Mouse (Mus musculus): ENCODE data around the gene Tmem120b. TPM values are rescaled to one million over a fixed set of nuclear protein-coding genes. Genes with fewer than 3 reads are reported as not detected.
A peak's percentile ranks its signal among the peaks of the same experiment; 100 is the strongest.

The Tmem120b gene
- total and polyA plus RNA-seq, 2 experiments from 2014 or later, result 18.1 to 21.2 TPM

DNA sequence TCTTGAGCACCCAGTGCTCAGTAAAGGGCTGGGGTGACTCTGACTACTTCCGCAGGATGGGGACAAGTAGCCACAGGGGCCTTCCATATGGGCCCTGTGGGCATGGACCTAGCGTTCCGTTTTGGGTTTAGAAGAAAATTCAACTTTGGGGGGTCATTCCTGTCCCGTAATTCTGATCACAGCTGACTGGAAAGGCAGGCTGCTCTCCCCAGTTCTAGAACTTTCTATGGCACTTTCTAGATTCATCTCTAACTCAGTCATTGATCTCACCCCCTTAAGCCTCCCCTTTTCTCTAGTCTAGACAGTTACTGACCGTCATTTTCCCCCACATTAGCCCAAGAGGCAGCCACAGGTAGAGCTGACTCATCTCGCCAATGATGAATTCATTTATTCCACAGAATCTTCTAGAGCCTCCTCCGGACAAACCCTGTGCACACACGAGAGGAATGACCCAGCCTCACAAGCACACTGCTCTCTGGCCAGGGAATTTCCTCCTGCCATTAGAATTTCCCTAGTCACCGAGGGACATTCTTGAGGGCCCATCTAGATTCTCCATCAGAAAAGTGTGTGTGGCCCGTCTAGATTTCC lies 61.0 kb downstream of the Tmem120b start:
- DNase-seq (no peak), ATAC-seq (no peak)
- Histone ChIP-seq H3K36me3 (ENCODE audit: insufficient read depth) (peaks cover 26% of the 10 kb centered on the region; the same call in 1 of the 2 replicates), H3K4me2 (ENCODE audit: low read depth) (no peak overlapping the region), H3K4me1 (ENCODE audit: insufficient read depth) (peaks cover 8% of the 10 kb centered on the region), H3K9ac (no peak overlapping the region), H3K4me3 (ENCODE audit: low read depth, low read length) (no peak overlapping the region), H3K9me3 (ENCODE audit: low read length) (no peaks in the 10 kb centered on the region), H3K27me3 (ENCODE audit: insufficient read depth, low read length) (no peaks in the 10 kb centered on the region), H3K27ac (ENCODE audit: low read depth, low read length) (no peak overlapping the region)
- WGBS, result 90% methylated on average over 10 of the region's 10 CpGs
- TF ChIP-seq CTCF (IDR thresholded peaks at IDR 0.05; ENCODE audit: low read depth), result no peak

DNA sequence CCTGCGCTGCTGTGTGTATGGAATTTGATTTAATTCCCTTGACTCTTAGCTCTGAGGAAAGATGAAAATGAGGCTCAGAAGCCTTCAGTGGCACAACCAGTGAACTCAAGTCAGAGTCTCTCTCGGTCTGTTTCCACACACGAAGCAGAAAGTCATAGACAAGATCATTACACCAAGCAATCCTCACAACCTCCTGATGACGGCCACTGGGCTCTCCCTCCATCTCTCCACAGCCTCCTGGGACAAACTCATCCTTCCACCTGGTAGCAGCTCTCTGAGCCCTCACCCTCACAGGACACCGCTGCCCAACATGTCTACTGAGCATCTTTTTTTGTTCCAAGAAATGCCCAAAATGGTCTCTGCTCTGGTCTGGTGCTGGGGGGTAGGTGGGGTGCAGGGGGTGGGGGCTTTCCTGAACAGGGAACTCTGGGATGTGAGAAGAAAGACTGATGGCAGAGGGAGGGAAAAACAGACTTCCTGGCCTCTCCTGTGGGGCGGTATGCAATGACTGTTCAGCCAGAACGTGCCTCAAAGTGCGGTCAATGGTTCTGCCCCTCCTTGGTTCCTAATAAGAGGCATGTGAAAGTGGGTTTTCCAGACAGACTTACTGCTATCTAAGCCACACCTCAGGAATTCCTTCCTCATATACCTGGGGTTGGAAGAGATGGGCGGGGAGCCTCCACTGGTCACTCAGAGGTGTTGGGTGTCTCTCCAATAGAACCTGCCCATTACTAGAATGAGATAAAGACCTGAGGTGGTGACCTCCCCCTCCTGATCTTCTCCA lies 62.0 kb downstream of the Tmem120b start:
- 93% methylated on average over 9 of the region's 9 CpGs for WGBS
- H3K9ac ChIP-seq, result no peak overlapping the region

DNA sequence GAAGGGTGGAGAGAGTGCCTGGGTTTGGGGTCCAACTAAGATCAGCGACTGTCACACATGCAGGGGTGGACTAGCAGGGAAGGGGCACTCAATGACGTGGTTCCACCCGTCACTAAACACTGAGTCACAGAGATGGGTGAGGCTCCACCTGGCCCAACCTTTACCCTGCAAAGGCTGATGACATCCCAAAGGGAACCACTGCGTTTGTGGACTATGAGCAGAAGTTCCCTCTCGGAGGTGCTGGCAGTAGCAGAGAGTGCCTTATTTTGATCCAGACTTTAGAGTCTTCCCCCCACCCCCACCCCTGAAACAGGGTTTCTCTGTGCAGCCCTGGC lies 62.6 kb downstream of the Tmem120b start:
- Histone ChIP-seq H3K9ac (no peak overlapping the region), H3K27me3 (ENCODE audit: insufficient read depth, low read length) (no peaks in the 10 kb centered on the region), H3K36me3 (ENCODE audit: insufficient read depth) (peaks cover 17% of the 10 kb centered on the region; the same call in 1 of the 2 replicates), H3K9me3 (ENCODE audit: low read length) (no peaks in the 10 kb centered on the region), H3K4me2 (ENCODE audit: low read depth) (no peak overlapping the region), H3K4me1 (ENCODE audit: insufficient read depth) (peaks cover 16% of the 10 kb centered on the region), H3K4me3 (ENCODE audit: low read depth, low read length) (no peak overlapping the region), H3K27ac (ENCODE audit: low read depth, low read length) (no peak overlapping the region)
- no peak for ATAC-seq
- no peak for DNase-seq
- no peak for TF ChIP-seq CTCF (IDR thresholded peaks at IDR 0.05; ENCODE audit: low read depth)
- WGBS, result 86% methylated on average over 5 of the region's 5 CpGs

More for the DNA sequence above, 62.0 kb downstream of the Tmem120b start:
- DNase-seq, result no peak
- Histone ChIP-seq H3K27ac (ENCODE audit: low read depth, low read length) (no peak overlapping the region), H3K4me3 (ENCODE audit: low read depth, low read length) (no peak overlapping the region), H3K9me3 (ENCODE audit: low read length) (no peaks in the 10 kb centered on the region), H3K36me3 (ENCODE audit: insufficient read depth) (peaks cover 23% of the 10 kb centered on the region; the same call in 1 of the 2 replicates), H3K4me1 (ENCODE audit: insufficient read depth) (peaks cover 16% of the 10 kb centered on the region), H3K27me3 (ENCODE audit: insufficient read depth, low read length) (no peaks in the 10 kb centered on the region), H3K4me2 (ENCODE audit: low read depth) (no peak overlapping the region)
- TF ChIP-seq CTCF (IDR thresholded peaks at IDR 0.05; ENCODE audit: low read depth), result no peak
- no peak for ATAC-seq

DNA sequence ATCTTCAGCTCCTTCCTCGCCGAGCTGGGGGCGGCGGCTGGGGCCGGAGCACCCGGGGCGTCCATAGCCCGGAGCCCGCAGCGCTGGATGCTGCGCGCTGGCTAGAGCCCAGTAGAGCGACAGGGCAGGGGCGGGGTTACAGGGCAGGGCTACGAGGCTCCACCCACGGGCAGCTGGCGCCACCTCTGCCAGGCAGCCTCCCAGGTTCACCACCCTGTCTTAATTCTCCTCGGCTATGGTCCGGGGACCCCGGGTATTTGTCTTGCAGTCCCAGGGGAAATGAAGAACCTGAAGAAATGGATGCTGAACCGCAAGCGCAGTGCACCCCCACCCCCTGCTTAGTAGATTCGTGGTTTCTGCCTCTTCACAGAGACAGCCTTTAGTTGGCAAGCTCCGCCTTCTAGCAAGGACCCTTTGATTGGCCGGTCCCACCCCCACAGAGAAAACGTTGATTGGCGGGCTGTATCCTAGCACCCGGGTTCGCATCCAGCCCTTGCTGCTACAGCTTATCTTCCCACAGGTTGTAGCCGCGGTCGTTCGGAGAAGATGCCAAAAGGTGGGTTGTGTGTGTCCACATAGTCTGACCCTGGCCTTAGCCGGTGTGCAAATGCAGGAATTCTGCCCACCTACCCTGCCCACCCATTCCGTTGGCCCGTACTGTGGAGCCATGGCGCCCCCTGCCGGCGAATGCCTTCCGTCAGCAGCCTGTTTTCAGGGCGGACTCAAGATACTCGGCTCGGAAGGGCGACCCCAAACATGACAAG lies 64.3 kb downstream of the Tmem120b start, which contains the start of gene Rhof:
Gene Rhof, minus strand, starts transcription at position 385 of the 764 bp plus-strand sequence.
- peak; percentile 75 for ATAC-seq
- 3% methylated on average over 44 of the region's 44 CpGs for WGBS
- DNase-seq, result peak; percentile 92
- H3K9me3 ChIP-seq (ENCODE audit: low read length), result no peaks in the 10 kb centered on the region
- H3K4me2 ChIP-seq (ENCODE audit: low read depth), result peak within 1 kb of the TSS; percentile 97
- H3K9ac ChIP-seq, result peak within 1 kb of the TSS; percentile 77
- H3K27me3 ChIP-seq (ENCODE audit: insufficient read depth, low read length), result no peaks in the 10 kb centered on the region
- H3K4me3 ChIP-seq (ENCODE audit: low read depth, low read length), result peak within 1 kb of the TSS; percentile 56
- H3K36me3 ChIP-seq (ENCODE audit: insufficient read depth), result peaks cover 10% of the 10 kb centered on the region; the same call in 1 of the 2 replicates
- H3K4me1 ChIP-seq (ENCODE audit: insufficient read depth), result peaks cover 22% of the 10 kb centered on the region
- peak within 1 kb of the TSS; percentile 100 for H3K27ac ChIP-seq (ENCODE audit: low read depth, low read length)
- peak; percentile 92 for TF ChIP-seq CTCF (IDR thresholded peaks at IDR 0.05; ENCODE audit: low read depth)

DNA sequence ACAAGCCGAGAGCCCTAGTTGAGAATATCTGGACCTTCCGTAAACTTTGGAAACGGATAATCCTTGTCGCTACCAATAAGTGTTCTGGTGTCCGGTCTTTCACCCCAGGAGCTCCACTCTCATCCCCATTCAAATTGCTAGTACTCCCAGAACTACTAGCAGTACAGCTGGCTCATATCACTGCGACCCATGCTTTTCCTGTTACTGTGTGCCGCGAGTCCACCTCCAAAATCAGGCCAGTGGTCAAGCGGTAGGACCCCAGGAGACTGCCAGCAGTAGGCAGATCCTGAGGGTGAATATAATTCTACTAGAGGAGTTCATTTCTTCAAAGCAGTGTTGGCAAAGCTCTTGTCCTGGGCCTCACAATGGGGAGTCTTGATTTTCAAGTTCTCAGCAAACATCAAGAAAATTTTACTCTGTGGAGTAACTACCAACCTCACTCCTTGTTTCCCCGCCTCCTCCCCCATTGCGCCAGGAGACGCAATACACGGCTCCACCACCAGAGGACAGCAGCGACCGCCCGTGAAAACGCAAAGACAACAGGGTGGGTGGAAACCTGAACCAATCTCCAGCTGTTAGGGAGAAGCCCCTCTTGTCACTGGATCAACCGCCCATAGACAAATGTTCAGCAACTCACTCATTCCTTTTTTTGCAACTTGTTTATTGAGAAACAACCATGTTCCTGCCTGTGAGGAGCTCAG lies 65.0 kb downstream of the Tmem120b start:
- peak; percentile 99 for TF ChIP-seq CTCF (IDR thresholded peaks at IDR 0.05; ENCODE audit: low read depth)
- no peak overlapping the region for H3K9ac ChIP-seq
- ATAC-seq (peak; percentile 42), DNase-seq (peak; percentile 93)
- H3K9me3 ChIP-seq (ENCODE audit: low read length), result no peaks in the 10 kb centered on the region
- H3K4me3 ChIP-seq (ENCODE audit: low read depth, low read length), result no peak overlapping the region
- H3K4me1 ChIP-seq (ENCODE audit: insufficient read depth), result peaks cover 22% of the 10 kb centered on the region
- H3K4me2 ChIP-seq (ENCODE audit: low read depth), result peak overlapping the region; percentile 97
- 19% methylated on average over 18 of the region's 18 CpGs for WGBS
- peak overlapping the region; percentile 100 for H3K27ac ChIP-seq (ENCODE audit: low read depth, low read length)
- no peaks in the 10 kb centered on the region for H3K27me3 ChIP-seq (ENCODE audit: insufficient read depth, low read length)
- H3K36me3 ChIP-seq (ENCODE audit: insufficient read depth), result peaks cover 10% of the 10 kb centered on the region; the same call in 1 of the 2 replicates

DNA sequence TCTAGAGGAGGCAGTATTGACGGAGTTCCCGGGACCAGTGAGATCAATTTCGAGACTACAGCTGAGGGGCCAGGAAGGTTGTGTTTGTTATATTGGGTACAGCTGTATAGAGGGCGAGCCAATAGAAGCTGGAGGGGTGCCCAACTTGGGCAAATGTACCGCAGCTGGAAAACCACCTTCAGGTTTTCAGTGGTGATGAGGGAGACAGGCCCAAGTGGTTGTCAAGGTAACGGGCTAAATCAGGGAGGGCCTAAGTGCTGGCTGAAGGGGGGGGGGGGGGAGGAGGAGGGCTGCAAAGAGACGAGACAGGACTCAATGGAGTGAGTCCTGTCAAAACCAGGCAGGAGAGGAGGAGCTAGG lies 65.5 kb downstream of the Tmem120b start:
- Histone ChIP-seq H3K27me3 (ENCODE audit: insufficient read depth, low read length) (no peaks in the 10 kb centered on the region), H3K27ac (ENCODE audit: low read depth, low read length) (peak overlapping the region; percentile 100), H3K4me2 (ENCODE audit: low read depth) (peak overlapping the region; percentile 97), H3K9ac (0 out of 2 replicates have a peak overlapping the region, but pooled peaks have one; percentile 6), H3K4me1 (ENCODE audit: insufficient read depth) (peaks cover 22% of the 10 kb centered on the region), H3K9me3 (ENCODE audit: low read length) (no peaks in the 10 kb centered on the region), H3K36me3 (ENCODE audit: insufficient read depth) (peaks cover 5% of the 10 kb centered on the region; the same call in 1 of the 2 replicates), H3K4me3 (ENCODE audit: low read depth, low read length) (no peak overlapping the region)
- TF ChIP-seq CTCF (IDR thresholded peaks at IDR 0.05; ENCODE audit: low read depth), result no peak
- DNase-seq (no peak), ATAC-seq (no peak)
- WGBS, result 11% methylated on average over 7 of the region's 7 CpGs

All from forebrain, postnatal 0 days (tissue).